Mouse (Mus musculus): ENCODE results near the gene 6030445D17Rik.

6030445D17Rik gene

GRCm38 (mm10) chr4:136462086-136462838 lies at the start of gene 6030445D17Rik:
Gene 6030445D17Rik (plus strand): TSS chr4:136462250.
- DNase-seq (ENCODE audit: low spot score), result peak; percentile 58

- DNase-seq (ENCODE audit: low spot score), result no peak
Observed at GRCm38 (mm10) chr4:136415477-136415876, 46.6 kb upstream of the 6030445D17Rik start.

- no peak for DNase-seq (ENCODE audit: low spot score)
Observed at GRCm38 (mm10) chr4:136418962-136419361, 43.1 kb upstream of the 6030445D17Rik start.

GRCm38 (mm10) chr4:136419386-136419785 lies 42.7 kb upstream of the 6030445D17Rik start:
- no peak for DNase-seq (ENCODE audit: low spot score)

- no peak for DNase-seq (ENCODE audit: low spot score)
Observed at GRCm38 (mm10) chr4:136423224-136423623, 38.8 kb upstream of the 6030445D17Rik start, which contains the start of gene Htr1d. Gene Htr1d (plus strand): TSS chr4:136423524.

GRCm38 (mm10) chr4:136424120-136424999 lies 37.7 kb upstream of the 6030445D17Rik start:
- DNase-seq (ENCODE audit: low spot score), result no peak

- no peak for DNase-seq (ENCODE audit: low spot score)
Observed at GRCm38 (mm10) chr4:136425000-136425288, 37.1 kb upstream of the 6030445D17Rik start.

- DNase-seq (ENCODE audit: low spot score), result no peak
Observed at GRCm38 (mm10) chr4:136430609-136431375, 31.3 kb upstream of the 6030445D17Rik start.

GRCm38 (mm10) chr4:136431376-136431693 lies 30.7 kb upstream of the 6030445D17Rik start:
- DNase-seq (ENCODE audit: low spot score), result peak; percentile 49

- no peak for DNase-seq (ENCODE audit: low spot score)
Observed at GRCm38 (mm10) chr4:136434029-136434428, 28.0 kb upstream of the 6030445D17Rik start.

- no peak for DNase-seq (ENCODE audit: low spot score)
Observed at GRCm38 (mm10) chr4:136439106-136439505, 22.9 kb upstream of the 6030445D17Rik start.

- no peak for DNase-seq (ENCODE audit: low spot score)
Observed at GRCm38 (mm10) chr4:136441354-136442043, 20.6 kb upstream of the 6030445D17Rik start.

- no peak for DNase-seq (ENCODE audit: low spot score)
Observed at GRCm38 (mm10) chr4:136444561-136444960, 17.5 kb upstream of the 6030445D17Rik start.

GRCm38 (mm10) chr4:136449795-136450194 lies 12.3 kb upstream of the 6030445D17Rik start:
- DNase-seq (ENCODE audit: low spot score), result no peak

GRCm38 (mm10) chr4:136450271-136450670 lies 11.8 kb upstream of the 6030445D17Rik start:
- DNase-seq (ENCODE audit: low spot score), result no peak

GRCm38 (mm10) chr4:136451564-136451963 lies 10.5 kb upstream of the 6030445D17Rik start:
- DNase-seq (ENCODE audit: low spot score), result no peak

GRCm38 (mm10) chr4:136452286-136452685 lies 9.8 kb upstream of the 6030445D17Rik start:
- DNase-seq (ENCODE audit: low spot score), result no peak

GRCm38 (mm10) chr4:136452792-136453191 lies 9.3 kb upstream of the 6030445D17Rik start:
- no peak for DNase-seq (ENCODE audit: low spot score)

GRCm38 (mm10) chr4:136454850-136455260 lies 7.2 kb upstream of the 6030445D17Rik start:
- peak; percentile 70 for DNase-seq (ENCODE audit: low spot score)

GRCm38 (mm10) chr4:136456516-136457218 lies 5.4 kb upstream of the 6030445D17Rik start:
- DNase-seq (ENCODE audit: low spot score), result no peak

GRCm38 (mm10) chr4:136458276-136458675 lies 3.8 kb upstream of the 6030445D17Rik start:
- no peak for DNase-seq (ENCODE audit: low spot score)

Data from testis, postnatal 14 days (tissue).